Mouse (Mus musculus): ENCODE data around the gene B230118H07Rik.

GRCm38 (mm10) chr2:101693043-101693442 is 43.7 kb upstream of the B230118H07Rik start:
- no peak for TF ChIP-seq HCFC1 (IDR thresholded peaks at IDR 0.05; ENCODE audit: borderline replicate concordance, insufficient read depth, low read length)
- TF ChIP-seq ZNF384 (IDR thresholded peaks at IDR 0.05; ENCODE audit: low read depth, low read length), result no peak
- no peak for TF ChIP-seq MAFK (IDR thresholded peaks at IDR 0.05; ENCODE audit: insufficient read depth, low read depth, low read length)
- no peak for TF ChIP-seq CHD2 (IDR thresholded peaks at IDR 0.05; ENCODE audit: low read depth, low read length)
